Mouse (Mus musculus) thymus, postnatal 4 days (tissue): ENCODE data around the gene Arl8a.
A peak's percentile ranks its signal among the peaks of the same experiment; 100 is the strongest.
"Not testable (repeated sequence)": the region's sequence is repeated elsewhere in the genome, so short reads cannot be mapped to it uniquely, and the experiment has no call there.

Source experiments
- DNase-seq: peaks from one replicate; pipeline ENCODE4 v3.0.0; 2021

Gene Arl8a

DNA sequence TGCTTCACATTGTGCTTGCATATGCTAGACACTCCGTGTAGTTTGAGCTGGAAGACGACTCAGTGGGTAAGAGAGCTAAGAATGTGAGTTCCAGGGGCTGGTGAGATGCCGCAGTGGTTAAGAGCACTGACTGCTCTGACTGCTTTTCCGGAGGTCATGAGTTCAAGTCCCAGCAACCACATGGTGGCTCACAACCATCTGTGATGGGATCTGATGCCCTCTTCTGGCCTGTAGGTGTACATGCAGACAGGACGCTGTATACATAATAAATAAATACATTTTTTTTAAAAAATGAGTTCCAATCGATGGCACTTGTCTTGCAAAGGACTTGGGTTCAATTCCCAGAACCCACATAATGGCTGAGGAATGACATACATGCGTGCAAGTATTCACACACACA lies 24.6 kb downstream of the Arl8a start:
- DNase-seq = no peak

- DNase-seq = no peak
These were observed 25.4 kb downstream of the Arl8a start for GRCm38 (mm10) chr1:135171984-135172383.

DNA sequence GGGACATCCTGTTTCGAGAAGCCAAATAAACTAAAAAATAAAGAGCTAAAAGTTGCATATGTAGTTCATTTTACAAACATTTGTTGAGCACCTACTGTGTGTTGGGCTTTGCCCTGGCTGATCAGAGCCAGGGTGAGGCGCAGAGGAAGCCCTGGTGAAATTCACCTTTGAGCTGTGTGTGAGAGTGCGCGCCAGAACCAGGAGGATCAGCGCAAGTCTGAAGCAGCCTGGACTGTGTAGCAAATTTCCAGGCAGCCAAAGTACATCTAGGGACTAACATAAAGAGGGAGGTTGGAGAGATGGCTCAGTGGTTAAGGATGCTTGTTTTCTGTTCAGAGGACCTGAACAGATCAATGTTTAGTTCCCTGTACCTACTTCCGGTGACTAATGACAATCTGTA lies 26.7 kb downstream of the Arl8a start:
- no peak for DNase-seq

- DNase-seq = no peak
These were observed 28.6 kb downstream of the Arl8a start for GRCm38 (mm10) chr1:135175176-135175575.

DNA sequence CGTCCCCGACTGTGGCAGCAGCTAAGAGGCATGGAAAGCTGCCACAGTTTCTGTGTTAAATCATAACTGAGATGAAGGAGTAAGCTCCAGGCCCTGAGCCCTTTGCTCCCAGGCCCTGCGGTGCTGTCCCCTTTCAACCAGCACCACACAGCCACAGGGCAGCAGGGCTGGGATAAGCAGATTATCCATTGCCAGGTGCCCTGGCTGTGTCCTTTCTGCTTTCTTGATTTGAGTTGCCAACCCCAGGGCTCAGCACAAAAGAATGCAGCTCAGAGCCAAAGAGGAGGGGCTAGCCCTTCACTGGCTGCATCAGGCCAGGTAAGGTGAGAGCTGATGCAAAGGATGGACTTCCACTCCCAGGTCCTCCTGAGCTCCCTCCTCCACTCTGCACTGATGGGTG lies 31.1 kb downstream of the Arl8a start:
- no peak for DNase-seq

GRCm38 (mm10) chr1:135178863-135179262 lies 32.2 kb downstream of the Arl8a start:
- no peak for DNase-seq

DNA sequence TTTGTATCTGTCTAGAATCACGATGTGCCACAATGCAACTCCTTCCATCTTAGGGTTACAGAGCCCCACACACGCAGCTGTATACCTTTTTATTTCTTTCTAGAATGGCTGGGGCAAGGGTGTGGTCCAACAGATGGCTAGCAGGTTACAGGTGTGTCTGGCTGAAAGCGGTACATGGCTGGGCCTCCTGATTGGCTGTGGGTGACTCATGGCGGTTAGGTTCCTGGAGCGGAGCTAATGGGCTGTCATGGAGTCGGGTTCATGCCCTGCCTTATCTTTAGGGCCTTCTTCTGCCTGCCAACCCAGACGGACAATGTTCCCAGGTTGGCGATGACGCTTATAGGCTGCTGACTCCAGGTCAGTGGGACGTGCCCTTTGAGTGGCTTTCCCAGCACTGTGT lies 34.2 kb downstream of the Arl8a start:
- DNase-seq = no peak

- no peak for DNase-seq
These were observed 34.7 kb downstream of the Arl8a start for GRCm38 (mm10) chr1:135181275-135181674.

DNA sequence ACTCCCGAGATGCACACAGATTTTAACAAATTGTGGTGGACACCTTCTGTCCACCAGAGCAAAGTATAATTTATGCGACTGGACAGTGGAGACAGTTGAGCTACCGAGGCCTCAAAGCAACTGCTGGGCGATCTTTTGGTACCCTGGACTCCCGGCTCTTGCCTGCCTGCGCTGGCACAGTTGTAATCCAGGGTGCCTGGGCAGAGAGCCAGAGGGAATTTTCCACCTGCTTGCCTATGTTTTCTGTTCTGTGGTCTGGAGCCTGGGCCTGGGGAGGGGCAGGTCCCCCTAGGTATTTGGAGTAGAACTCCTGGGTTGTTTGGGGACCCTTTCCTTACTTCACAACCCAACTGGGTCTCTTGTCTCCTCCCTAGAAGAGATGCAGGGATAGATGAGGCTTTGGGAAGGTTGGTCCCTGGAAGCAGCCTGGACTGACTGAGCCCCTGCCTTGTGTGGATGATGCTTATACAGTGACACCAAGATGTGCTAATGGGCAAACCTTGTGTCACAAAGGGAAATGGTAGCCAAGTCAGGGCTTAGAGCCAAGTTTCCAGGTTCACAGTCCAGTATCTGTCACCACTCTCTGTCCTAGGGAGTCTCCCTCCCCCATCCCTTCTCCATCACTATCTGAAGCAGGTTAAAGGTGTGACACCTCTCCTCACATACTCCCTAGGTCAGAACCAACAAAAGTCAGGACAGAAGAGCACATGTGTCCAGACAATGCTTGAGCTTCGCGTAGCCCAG lies 35.4 kb downstream of the Arl8a start:
- no peak for DNase-seq

- DNase-seq = no peak
These were observed 36.4 kb downstream of the Arl8a start for GRCm38 (mm10) chr1:135182975-135183374.

GRCm38 (mm10) chr1:135183448-135183847 lies 36.8 kb downstream of the Arl8a start:
- no peak for DNase-seq

GRCm38 (mm10) chr1:135183941-135184570 lies 37.4 kb downstream of the Arl8a start:
- no peak for DNase-seq

GRCm38 (mm10) chr1:135185936-135186335 lies 39.3 kb downstream of the Arl8a start:
- no peak for DNase-seq

GRCm38 (mm10) chr1:135186427-135186826 lies 39.8 kb downstream of the Arl8a start:
- DNase-seq = no peak

DNA sequence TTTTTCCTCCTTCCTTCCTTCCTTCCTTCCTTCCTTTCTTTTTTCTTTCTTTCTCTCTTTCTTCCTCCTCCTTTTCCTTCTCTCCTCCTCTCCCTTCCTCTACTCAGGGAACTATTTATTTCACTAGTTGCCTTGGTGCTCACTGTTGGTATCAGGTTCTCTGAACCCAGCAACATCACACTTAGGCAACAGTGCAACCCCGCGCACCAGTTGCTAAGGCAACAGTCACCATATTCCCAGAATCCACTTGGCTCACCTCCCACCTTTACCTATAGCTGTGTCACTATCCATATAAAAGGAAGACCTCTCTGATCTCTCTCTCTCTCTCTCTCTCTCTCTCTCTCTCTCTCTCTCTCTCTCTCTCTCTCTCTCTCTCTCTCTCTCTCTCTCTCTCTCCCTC lies 40.4 kb downstream of the Arl8a start:
- DNase-seq = not testable (repeated sequence)

- DNase-seq = no peak
These were observed 41.6 kb downstream of the Arl8a start for GRCm38 (mm10) chr1:135188197-135188596.

DNA sequence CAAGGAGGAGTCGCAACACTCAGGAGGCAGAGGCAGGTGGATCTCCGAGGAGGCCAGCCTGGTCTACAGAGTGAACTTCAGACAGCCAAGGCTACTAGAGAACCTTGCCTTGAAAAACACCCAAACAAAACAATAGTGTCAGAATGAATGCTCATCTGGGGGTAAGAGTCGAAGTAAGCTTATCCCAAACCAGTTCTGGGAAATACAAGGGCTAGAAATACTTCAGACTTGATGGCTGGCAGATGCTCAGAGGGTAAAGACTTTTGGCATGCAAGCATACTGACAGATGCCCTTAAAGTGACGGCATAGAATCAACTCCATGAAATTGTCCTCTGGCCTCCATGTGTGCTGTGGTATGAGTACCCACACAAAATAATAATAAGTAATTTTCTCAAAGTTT lies 42.6 kb downstream of the Arl8a start:
- no peak for DNase-seq

DNA sequence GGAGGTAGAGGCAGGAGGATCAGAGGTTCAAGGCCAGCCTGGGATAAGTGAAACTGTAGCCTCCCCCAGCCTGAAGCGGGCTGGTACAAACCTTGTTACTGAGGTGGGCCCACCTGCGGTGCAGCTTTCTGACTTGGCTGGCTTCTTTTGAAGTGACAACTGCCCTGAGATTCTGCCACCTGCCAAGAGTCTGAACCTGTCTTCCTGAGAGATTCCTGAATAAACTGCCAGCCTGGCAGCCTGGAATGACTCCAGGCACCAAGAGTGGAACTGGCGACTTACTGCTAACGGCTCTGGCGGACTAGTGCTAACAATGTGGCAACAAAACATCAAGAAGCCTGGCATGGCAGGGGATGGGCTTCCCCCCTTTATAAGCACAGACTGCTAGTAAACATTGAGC lies 47.7 kb downstream of the Arl8a start:
- DNase-seq = not testable (repeated sequence)

GRCm38 (mm10) chr1:135195907-135196440 lies 49.4 kb downstream of the Arl8a start:
- no peak for DNase-seq

DNA sequence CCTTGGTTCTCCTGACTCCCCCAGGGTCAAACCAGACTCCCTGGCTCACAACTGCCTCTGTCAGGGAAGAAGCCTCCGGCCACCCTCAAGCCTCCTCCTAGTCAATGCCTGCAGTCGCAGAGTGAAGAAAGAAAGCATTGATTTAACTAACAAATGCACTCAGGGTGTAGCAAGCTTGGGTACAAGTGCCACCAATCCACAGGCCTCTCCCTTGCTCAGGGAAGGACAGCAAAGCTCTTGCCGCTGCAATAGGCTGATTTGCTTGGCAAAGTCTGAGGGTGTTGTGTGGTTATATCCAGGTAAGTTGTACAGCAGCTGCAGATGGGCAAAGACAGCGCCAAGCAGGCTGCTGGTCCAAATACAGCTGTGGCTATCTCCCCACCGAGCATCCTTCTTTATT lies 51.8 kb downstream of the Arl8a start:
- no peak for DNase-seq

DNA sequence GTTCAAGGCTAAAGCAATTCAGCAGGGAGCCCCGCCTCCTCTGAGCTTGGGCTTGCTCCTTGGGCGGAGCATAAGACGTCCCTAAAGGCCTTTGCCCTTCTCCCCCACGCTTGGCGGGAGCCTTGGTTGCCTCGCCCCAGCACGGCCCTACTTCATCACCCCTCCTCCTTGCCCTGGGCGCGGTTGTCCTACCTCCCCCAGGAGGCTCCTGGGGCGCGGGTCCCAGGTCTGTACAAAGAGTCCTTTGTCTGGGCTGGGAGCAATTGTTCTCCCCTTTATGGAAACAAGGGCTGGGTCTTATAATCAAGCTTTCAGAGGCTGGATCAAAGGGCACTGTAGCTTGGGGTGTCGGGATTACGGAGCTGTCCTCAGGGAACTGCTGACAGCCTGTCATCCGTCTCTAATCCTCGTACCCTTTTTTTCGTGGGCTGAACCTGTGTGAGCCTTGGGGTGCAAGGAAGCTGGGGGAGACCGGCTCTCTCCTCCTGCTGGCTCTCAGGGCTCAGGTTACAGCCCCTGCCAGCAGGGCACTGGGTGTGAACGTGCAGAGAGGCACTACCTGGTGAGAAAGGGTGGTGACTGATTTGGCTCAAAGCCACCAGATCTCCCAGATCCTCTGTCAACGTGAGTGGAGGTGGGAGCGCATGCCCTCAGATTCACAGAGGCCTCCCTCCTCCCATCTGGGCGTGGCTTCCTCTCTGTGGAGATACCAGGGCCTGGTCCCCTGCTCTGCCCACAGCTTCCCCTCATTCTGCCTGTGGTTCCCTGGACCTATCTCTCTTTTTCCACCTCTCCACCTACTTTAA lies 52.6 kb downstream of the Arl8a start:
- DNase-seq = peak; percentile 36

DNA sequence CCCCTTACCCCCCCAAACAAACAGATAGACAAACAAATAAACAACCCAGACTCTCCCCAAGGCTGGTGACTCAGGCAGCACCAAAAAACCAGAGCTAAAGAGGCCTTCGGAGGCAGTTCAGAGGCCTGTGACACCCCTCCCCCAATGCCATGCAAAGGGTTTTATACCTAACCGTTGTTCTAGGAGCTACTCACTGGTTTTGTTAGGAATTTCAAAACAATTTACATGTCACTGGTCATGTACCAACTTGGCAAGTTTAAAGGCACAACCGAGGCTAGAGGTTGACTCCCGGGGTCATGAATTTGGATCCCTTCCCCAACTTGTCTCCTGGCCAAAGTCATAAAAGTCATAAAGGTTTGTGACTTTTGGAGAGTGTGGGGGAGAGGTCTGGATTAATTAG lies 53.8 kb downstream of the Arl8a start:
- DNase-seq = no peak
